Mouse (Mus musculus) erythroblast, embryonic 14.5 days (primary cell): ENCODE results near the gene Arl11. TPM values are rescaled to one million over a fixed set of nuclear protein-coding genes. Genes with fewer than 3 reads are reported as not detected.

ENCODE experiments used
- H3K27me3 ChIP-seq: 2 replicates; pipeline ENCODE4 v1.6.1; 2012; ENCODE audit warnings: inconsistent platforms; ENCODE audit not compliant: control insufficient read depth
- H3K36me3 ChIP-seq: 2 replicates; pipeline ENCODE4 v1.6.1; 2012; ENCODE audit warnings: mild to moderate bottlenecking, inconsistent platforms; ENCODE audit not compliant: control insufficient read depth
- H3K4me1 ChIP-seq: 2 replicates; pipeline ENCODE4 v1.6.1; 2012; ENCODE audit warnings: inconsistent platforms; ENCODE audit not compliant: control insufficient read depth
- H3K4me3 ChIP-seq: replicated peaks from 2 replicates; pipeline ENCODE3; 2012; ENCODE audit warnings: moderate library complexity, mild to moderate bottlenecking, inconsistent platforms
- H3K9me3 ChIP-seq: 2 replicates; pipeline ENCODE4 v1.6.1; 2012; ENCODE audit warnings: low read length, inconsistent platforms, mixed read lengths; ENCODE audit not compliant: control insufficient read depth
- GATA1 ChIP-seq: IDR thresholded peaks from 2 replicates; pipeline ENCODE4 v1.6.1; 2012; ENCODE audit warnings: low read length, inconsistent platforms, mixed read lengths
- TAL1 ChIP-seq: IDR thresholded peaks from 3 replicates; pipeline ENCODE4 v1.6.1; 2012; ENCODE audit warnings: low read length, inconsistent platforms, mixed read lengths
- polyA plus RNA-seq: library from polyadenylated mRNA; stranded (reverse); fragments of >175 nt; gene quantifications from 2 replicates; pipeline ENCODE4 v1.2.3, GENCODE M21; 2012

The Arl11 gene
- polyA plus RNA-seq, 1 experiment: not detected

- Histone ChIP-seq H3K4me1 (peaks cover 9% of the 10 kb centered on the region; the same call in 1 of the 2 replicates), H3K36me3 (no peaks in the 10 kb centered on the region), H3K9me3 (no peaks in the 10 kb centered on the region), H3K4me3 (no peak overlapping the region), H3K27me3 (no peaks in the 10 kb centered on the region)
- TF ChIP-seq TAL1 (no peak), GATA1 (no peak)
Measured at GRCm38 (mm10) chr14:61350808-61351207, 41.3 kb downstream of the Arl11 start.

- Histone ChIP-seq H3K4me1 (peaks cover 4% of the 10 kb centered on the region; the same call in 1 of the 2 replicates), H3K27me3 (no peaks in the 10 kb centered on the region), H3K9me3 (no peaks in the 10 kb centered on the region), H3K4me3 (no peak overlapping the region), H3K36me3 (no peaks in the 10 kb centered on the region)
- no peak for TF ChIP-seq GATA1
- TF ChIP-seq TAL1: no peak
Measured at GRCm38 (mm10) chr14:61354251-61355235, 45.0 kb downstream of the Arl11 start.

- Histone ChIP-seq H3K36me3 (peaks cover 24% of the 10 kb centered on the region), H3K9me3 (no peaks in the 10 kb centered on the region), H3K4me3 (peak within 1 kb of the TSS; percentile 69), H3K4me1 (peaks cover 12% of the 10 kb centered on the region), H3K27me3 (no peaks in the 10 kb centered on the region)
- TF ChIP-seq TAL1 (no peak), GATA1 (no peak)
Measured at GRCm38 (mm10) chr14:61360131-61360980, 50.8 kb downstream of the Arl11 start, which contains the start of gene Ebpl. Gene Ebpl, minus strand, starts transcription at chr14:61360439.

- Histone ChIP-seq H3K4me3 (peak overlapping the region; percentile 69), H3K9me3 (no peaks in the 10 kb centered on the region), H3K27me3 (no peaks in the 10 kb centered on the region), H3K36me3 (peaks cover 29% of the 10 kb centered on the region), H3K4me1 (peaks cover 12% of the 10 kb centered on the region)
- TF ChIP-seq TAL1 (no peak), GATA1 (no peak)
Measured at GRCm38 (mm10) chr14:61360981-61361511, 51.5 kb downstream of the Arl11 start.

Other genes with a start within 250 kb of the Arl11 start
- 0.02 TPM in 2 replicates for gene Sacs, start 171.3 kb upstream of the Arl11 start, polyA plus RNA-seq
- not detected in 2 replicates for gene Sgcg, start 51.3 kb upstream of the Arl11 start, polyA plus RNA-seq
- 0.01 and 0.02 TPM in 2 replicates for gene Ebpl, start 50.7 kb downstream of the Arl11 start, polyA plus RNA-seq
- gene Kpna3, start 130.1 kb downstream of the Arl11 start, polyA plus RNA-seq: 0.23 and 0.49 TPM in 2 replicates
- 0.11 and 0.37 TPM in 2 replicates for gene Spryd7, start 247.1 kb downstream of the Arl11 start, polyA plus RNA-seq